Mouse (Mus musculus): ENCODE data around the gene Zfp989. TPM values are rescaled to one million over a fixed set of nuclear protein-coding genes. Genes with fewer than 3 reads are reported as not detected.
"Not testable (repeated sequence)": the region's sequence is repeated elsewhere in the genome, so short reads cannot be mapped to it uniquely, and the experiment has no call there.

Gene Zfp989
- total RNA-seq (2021), result not detected

DNA sequence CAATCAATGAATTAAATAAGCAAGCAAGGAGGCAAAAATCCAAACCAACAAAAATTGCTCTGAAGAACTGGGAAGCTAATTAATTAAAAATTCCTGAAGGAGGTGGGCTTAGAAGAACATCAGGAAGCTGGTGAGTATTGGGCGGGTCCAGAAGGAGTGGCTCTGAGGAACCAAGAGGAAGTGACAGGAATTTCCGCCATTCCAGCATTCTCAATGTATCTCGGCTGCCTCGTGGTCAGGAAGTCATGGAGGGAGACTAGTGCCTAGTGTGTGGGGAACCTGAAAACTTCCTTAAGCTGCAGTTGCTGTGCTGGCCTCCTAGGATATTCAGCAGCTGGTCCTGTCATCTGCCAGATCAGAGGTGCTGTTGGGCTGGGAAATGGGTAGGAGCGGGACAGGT is at the start of gene Zfp989:
Zfp989 (plus strand) TSS at position 220 of the 400 bp plus-strand sequence.
- DNase-seq, result not testable (repeated sequence)

DNA sequence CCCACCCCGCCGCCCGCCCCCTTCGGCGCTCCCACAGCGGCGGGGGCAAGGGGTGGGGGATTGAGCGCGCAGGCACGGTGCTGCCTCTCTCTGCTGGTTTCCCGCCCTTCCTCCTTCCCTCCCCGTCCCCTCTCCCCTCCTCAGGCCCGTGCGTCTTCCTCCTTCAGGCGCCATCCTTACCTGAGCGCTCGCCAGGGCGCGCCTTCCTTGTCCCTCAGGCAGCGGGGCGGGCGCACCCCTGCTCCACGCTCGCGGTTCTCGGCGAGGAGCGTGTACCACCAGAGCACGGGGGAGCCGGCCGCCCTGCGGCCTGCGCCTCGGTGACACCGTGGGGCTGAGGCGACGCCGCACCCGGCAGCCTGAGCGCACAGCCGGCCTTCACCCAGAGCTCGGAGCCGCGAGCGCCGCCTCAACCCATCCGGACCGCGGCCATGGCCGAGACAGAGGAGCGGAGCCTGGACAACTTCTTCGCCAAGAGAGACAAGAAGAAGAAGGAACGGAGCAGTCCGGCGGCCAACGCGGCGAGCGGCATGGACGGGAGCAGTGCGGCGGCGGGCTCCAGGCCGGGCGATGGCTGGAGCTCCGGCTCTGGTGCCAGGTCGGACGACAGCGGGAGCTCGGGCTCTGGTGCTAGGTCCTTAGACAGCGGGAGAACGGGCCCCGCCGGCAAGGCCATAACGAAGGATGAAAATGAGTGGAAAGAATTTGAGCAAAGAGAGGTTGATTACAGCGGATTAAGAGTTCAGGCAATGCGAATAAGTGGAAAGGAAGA is 39.3 kb upstream of the Zfp989 start:
- intact Hi-C loops (cut with DNase I), result no loop called here
- no peak for DNase-seq

More for the DNA sequence above, at the start of gene Zfp989:
- intact Hi-C loops (cut with DNase I), result not testable (repeated sequence)

DNA sequence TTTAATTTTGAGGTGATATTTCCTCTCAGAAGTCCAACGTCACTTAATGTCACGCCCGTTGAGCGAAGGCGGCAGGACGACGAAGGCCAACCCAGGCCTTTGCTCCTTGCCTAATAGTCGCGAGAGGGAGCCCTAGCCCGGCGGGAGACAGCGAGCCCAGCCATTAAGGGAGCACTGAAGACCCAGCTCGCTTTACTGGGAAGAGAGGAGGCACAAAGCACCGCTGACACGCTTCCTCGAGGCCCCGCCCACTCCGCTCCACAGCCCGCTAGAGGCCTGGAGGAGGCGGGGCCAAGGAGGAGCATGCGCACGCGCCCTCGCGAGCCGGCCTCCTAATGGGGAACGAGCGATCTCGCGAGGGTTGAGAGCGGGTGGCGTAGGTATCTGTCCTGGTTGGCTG is 30.1 kb upstream of the Zfp989 start:
- DNase-seq; intact Hi-C loops (cut with DNase I): not testable (repeated sequence)

GRCm38 (mm10) chr4:146976581-146976980 is 4.8 kb downstream of the Zfp989 start:
- intact Hi-C loops (cut with DNase I); DNase-seq: not testable (repeated sequence)

DNA sequence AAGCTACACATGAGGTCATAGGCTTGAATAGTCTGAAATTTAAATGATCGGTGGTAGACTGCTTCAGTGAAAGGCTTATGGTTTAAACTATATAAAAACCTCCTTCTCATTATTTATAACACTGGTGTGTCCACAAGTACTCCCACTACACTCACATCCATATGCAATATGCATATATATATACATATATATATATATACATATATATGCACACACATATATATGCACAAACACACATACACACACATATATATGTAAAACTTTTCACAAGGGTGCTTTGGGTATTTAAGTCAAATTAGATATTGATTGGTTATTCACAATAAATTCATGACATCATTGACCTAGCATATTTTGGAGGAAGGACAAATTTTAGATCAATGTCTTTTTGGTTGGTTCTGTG is 46.6 kb downstream of the Zfp989 start:
- intact Hi-C loops (cut with DNase I); DNase-seq: not testable (repeated sequence)

GRCm38 (mm10) chr4:147021550-147021949 is 49.8 kb downstream of the Zfp989 start, which contains the start of gene Rex2:
TSS of gene Rex2 (plus strand) at chr4:147021850.
- DNase-seq; intact Hi-C loops (cut with DNase I): not testable (repeated sequence)

- intact Hi-C loops (cut with DNase I); DNase-seq: not testable (repeated sequence)
These were observed 54.6 kb downstream of the Zfp989 start for GRCm38 (mm10) chr4:147026374-147026773.

GRCm38 (mm10) chr4:147031308-147032036 is 59.7 kb downstream of the Zfp989 start:
- intact Hi-C loops (cut with DNase I); DNase-seq: not testable (repeated sequence)

Other genes with a start within 250 kb of the Zfp989 start
- not detected for gene Gm21411, start 62.4 kb upstream of the Zfp989 start, total RNA-seq (2021)
- gene Rex2, start 49.9 kb downstream of the Zfp989 start, total RNA-seq (2021), result under 1 TPM; 0.60 to 0.77 TPM
- gene Zfp991, start 160.1 kb downstream of the Zfp989 start, total RNA-seq (2021), result 10 to 100 TPM in 1 of 2 experiments, 1 to 10 TPM in 1; 7.1 to 10.0 TPM